Mouse (Mus musculus) myocyte (in vitro differentiated cells): ENCODE measurements at regions not wholly inside any gene's neighbourhood (a gene's known extent, or its start where the extent isn't known, plus 50 kb on each side); places are given as distances from the start of the nearest gene placed in this dataset.

ENCODE experiments used
- MAX ChIP-seq: IDR thresholded peaks from one replicate; pipeline ENCODE4 v1.6.1; 2011; ENCODE audit warnings: low read depth, mild to moderate bottlenecking, control low read depth
- POLR2A ChIP-seq: IDR thresholded peaks from one replicate; pipeline ENCODE4 v1.6.1; 2011; ENCODE audit warnings: low read depth, mild to moderate bottlenecking, control low read depth, moderate library complexity; ENCODE audit not compliant: insufficient read length
- USF1 ChIP-seq: IDR thresholded peaks from one replicate; pipeline ENCODE4 v1.6.1; 2011; ENCODE audit warnings: low read depth, mild to moderate bottlenecking, control low read depth, moderate library complexity

- TF ChIP-seq POLR2A = no peak
- no peak for TF ChIP-seq USF1
- TF ChIP-seq MAX = no peak
Observed at GRCm38 (mm10) chr3:107821952-107822351, 55.1 kb upstream of the Eps8l3 start.
